Mouse (Mus musculus) liver, adult 2 months (tissue): ENCODE data around the gene Stam2.

Source experiments
- CTCF ChIP-seq: fragments of 200-500 bp; IDR thresholded peaks from 2 replicates; pipeline ENCODE4 v1.5.1; 2011; ENCODE audit warnings: low read depth, low read length, control low read depth
- POLR2A ChIP-seq: fragments of 200-500 bp; IDR thresholded peaks from 2 replicates; pipeline ENCODE4 v1.6.1; 2011; ENCODE audit warnings: low read length, control low read depth; ENCODE audit not compliant: insufficient read depth; ENCODE audit errors: extremely low read depth

DNA sequence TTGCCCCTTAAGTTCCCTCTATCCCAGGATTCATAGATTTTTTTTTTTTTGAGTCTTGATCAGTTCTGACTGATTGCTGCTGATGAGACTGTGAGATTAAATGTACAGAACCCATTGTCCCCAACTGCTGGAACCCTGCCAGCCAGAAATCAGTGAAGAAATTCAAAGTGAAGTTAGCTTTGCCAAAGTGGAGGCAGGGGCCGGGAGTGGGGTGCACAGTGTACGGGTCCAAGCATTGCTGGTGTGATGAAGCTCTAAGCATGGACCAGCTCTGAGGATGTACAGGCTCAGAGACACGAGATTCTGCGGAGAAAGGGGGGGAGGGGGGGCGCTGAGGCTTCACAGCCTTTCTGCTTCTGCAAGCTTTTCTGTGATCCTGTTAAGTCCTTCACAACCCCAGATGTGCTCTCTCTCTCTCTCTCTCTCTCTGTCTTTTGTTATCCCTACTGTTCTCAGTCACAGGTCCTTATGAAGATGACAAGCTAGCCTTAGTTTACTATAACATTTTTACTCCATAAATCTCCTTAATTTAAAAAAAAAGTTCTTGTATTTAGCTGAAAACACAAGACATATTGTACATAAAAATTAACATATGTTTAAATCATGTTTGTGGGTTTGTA, 30.8 kb upstream of the Stam2 start:
- TF ChIP-seq POLR2A = no peak
- no peak for TF ChIP-seq CTCF
